ENCODE assay signal across 8 mouse cellular contexts in genomic region chr7:44818164-44818563, GRCm38 (mm10). TPM values are rescaled to one million over a fixed set of nuclear protein-coding genes. Genes with fewer than 3 reads are reported as not detected.
DNase-seq lines count a peak whose midpoint lies in the region; ATAC-seq and TF ChIP-seq lines count a peak whose summit lies in the region.

No protein-coding gene starts in this region.

- peaks cover 59% of the 10 kb centered on the region for H3K4me1 ChIP-seq in heart, embryonic 10.5 days
- H3K4me1 ChIP-seq in ES-Bruce4 (ENCODE audit: control insufficient read depth, insufficient read depth, low read length): peaks cover 4% of the 10 kb centered on the region
- H3K4me1 ChIP-seq in embryonic facial prominence, embryonic 15.5 days: peaks cover 52% of the 10 kb centered on the region
- peaks cover 45% of the 10 kb centered on the region for H3K4me1 ChIP-seq in intestine, embryonic 16.5 days (ENCODE audit: control insufficient read depth, insufficient read depth, low read length)
- H3K4me1 ChIP-seq in midbrain, embryonic 11.5 days (ENCODE audit: control insufficient read depth, insufficient read depth, low read length): peaks cover 35% of the 10 kb centered on the region

- peak overlapping the region; percentile 71 for H3K4me2 ChIP-seq in embryonic facial prominence, embryonic 15.5 days (replicated peaks)
- H3K4me2 ChIP-seq in intestine, embryonic 16.5 days (ENCODE audit: low read depth, low read length): peak overlapping the region; percentile 79
- H3K4me2 ChIP-seq in midbrain, embryonic 11.5 days: peak overlapping the region; percentile 97

- no peak for TF ChIP-seq EP300 in ES-Bruce4 (IDR thresholded peaks at IDR 0.05; ENCODE audit: insufficient read depth, low read depth, low read length)

- peak; percentile 75 for DNase-seq in heart, embryonic 10.5 days (ENCODE audit: low spot score)
- DNase-seq in heart, postnatal 25 days (ENCODE audit: low spot score): no peak
- no peak for DNase-seq in midbrain, embryonic 11.5 days (ENCODE audit: low spot score, missing footprints)
- DNase-seq in ovary, postnatal 36 days (ENCODE audit: low spot score): no peak
- no peak for DNase-seq in right cerebral cortex, adult 18-20 months

- peak overlapping the region; percentile 86 for H3K4me3 ChIP-seq in heart, embryonic 10.5 days
- peak overlapping the region; percentile 98 for H3K4me3 ChIP-seq in ES-Bruce4 (ENCODE audit: low read depth, low read length)
- H3K4me3 ChIP-seq in embryonic facial prominence, embryonic 15.5 days (replicated peaks): peak overlapping the region; percentile 87
- peak overlapping the region; percentile 82 for H3K4me3 ChIP-seq in intestine, embryonic 16.5 days (ENCODE audit: low read length)
- H3K4me3 ChIP-seq in midbrain, embryonic 11.5 days (ENCODE audit: low read depth, low read length): peak overlapping the region; percentile 86

- 33% methylated on average over 2 of the region's 2 CpGs for WGBS in heart, embryonic 10.5 days
- WGBS in embryonic facial prominence, embryonic 15.5 days: 45% methylated on average over 2 of the region's 2 CpGs
- WGBS in intestine, embryonic 16.5 days: 12% methylated on average over 2 of the region's 2 CpGs
- 43% methylated on average over 2 of the region's 2 CpGs for WGBS in midbrain, embryonic 11.5 days

- TF ChIP-seq POLR2A in ES-Bruce4 (IDR thresholded peaks at IDR 0.05; ENCODE audit: insufficient read depth, low read length): no peak

- H3K36me3 ChIP-seq in heart, embryonic 10.5 days: peaks cover 13% of the 10 kb centered on the region; the same call in 1 of the 2 replicates
- H3K36me3 ChIP-seq in ES-Bruce4 (ENCODE audit: control insufficient read depth, insufficient read depth, low read length, poor library complexity, severe bottlenecking): peaks cover 30% of the 10 kb centered on the region
- H3K36me3 ChIP-seq in embryonic facial prominence, embryonic 15.5 days: peaks cover 10% of the 10 kb centered on the region; the same call in 1 of the 2 replicates
- H3K36me3 ChIP-seq in intestine, embryonic 16.5 days (ENCODE audit: control insufficient read depth, insufficient read depth, low read length): 0 out of 2 replicates have a peak, but pooled peaks cover 3% of the 10 kb centered on the region
- no peaks in the 10 kb centered on the region for H3K36me3 ChIP-seq in midbrain, embryonic 11.5 days (ENCODE audit: control insufficient read depth, insufficient read depth, low read length)

- H3K9ac ChIP-seq in ES-Bruce4 (ENCODE audit: low read depth, poor library complexity, severe bottlenecking): peak overlapping the region; percentile 99
- no peak overlapping the region for H3K9ac ChIP-seq in embryonic facial prominence, embryonic 15.5 days
- peak overlapping the region; percentile 65; the same call in 1 of the 2 replicates for H3K9ac ChIP-seq in intestine, embryonic 16.5 days (ENCODE audit: low read depth, low read length)
- peak overlapping the region; percentile 95 for H3K9ac ChIP-seq in midbrain, embryonic 11.5 days (ENCODE audit: low read length)

- peak; percentile 17 for TF ChIP-seq CTCF in ES-Bruce4 (IDR thresholded peaks at IDR 0.05; ENCODE audit: low read depth, low read length)

- no peak for ATAC-seq in embryonic facial prominence, embryonic 15.5 days (ENCODE audit: insufficient number of reproducible peaks, low FRiP score, low TSS enrichment, low read depth)
- no peak for ATAC-seq in intestine, embryonic 16.5 days
- no peak for ATAC-seq in midbrain, embryonic 11.5 days (ENCODE audit: low FRiP score)

- no peaks in the 10 kb centered on the region for H3K27me3 ChIP-seq in heart, embryonic 10.5 days (ENCODE audit: insufficient read depth, poor library complexity, severe bottlenecking)
- no peaks in the 10 kb centered on the region for H3K27me3 ChIP-seq in ES-Bruce4 (ENCODE audit: control insufficient read depth, insufficient read depth, low read length, poor library complexity, severe bottlenecking)
- H3K27me3 ChIP-seq in embryonic facial prominence, embryonic 15.5 days: no peaks in the 10 kb centered on the region
- H3K27me3 ChIP-seq in intestine, embryonic 16.5 days (replicated peaks; ENCODE audit: control insufficient read depth, insufficient read depth, low read length): no peaks in the 10 kb centered on the region
- no peaks in the 10 kb centered on the region for H3K27me3 ChIP-seq in midbrain, embryonic 11.5 days (ENCODE audit: control insufficient read depth, insufficient read depth, low read length)

- peak overlapping the region; percentile 99; the same call in 1 of the 2 replicates for H3K27ac ChIP-seq in heart, embryonic 10.5 days
- H3K27ac ChIP-seq in ES-Bruce4 (ENCODE audit: insufficient read depth, low read length): peak overlapping the region; percentile 84
- no peak overlapping the region for H3K27ac ChIP-seq in embryonic facial prominence, embryonic 15.5 days (replicated peaks)
- peak overlapping the region; percentile 98; the same call in 1 of the 2 replicates for H3K27ac ChIP-seq in intestine, embryonic 16.5 days (ENCODE audit: low read length)
- H3K27ac ChIP-seq in midbrain, embryonic 11.5 days (ENCODE audit: low read depth, low read length): no peak overlapping the region

- intact Hi-C loops in heart, postnatal 25 days (cut with DNase I): loop anchor here (2.0 kb wide), 1 partner anchor 71 kb away; no protein-coding TSS in a partner anchor

- no peaks in the 10 kb centered on the region for H3K9me3 ChIP-seq in heart, embryonic 10.5 days
- H3K9me3 ChIP-seq in ES-Bruce4 (replicated peaks; ENCODE audit: control insufficient read depth, insufficient read depth, low read length, poor library complexity, severe bottlenecking): no peaks in the 10 kb centered on the region
- H3K9me3 ChIP-seq in embryonic facial prominence, embryonic 15.5 days (replicated peaks): no peaks in the 10 kb centered on the region
- H3K9me3 ChIP-seq in intestine, embryonic 16.5 days (ENCODE audit: control insufficient read depth, low read length): no peaks in the 10 kb centered on the region
- no peaks in the 10 kb centered on the region for H3K9me3 ChIP-seq in midbrain, embryonic 11.5 days (ENCODE audit: control insufficient read depth, low read length)

RNA-seq across cellular contexts. Expression of gene Atf5, which starts 1.7 kb away (rescaled TPM):
- 1.7 and 3.3 TPM in 2 replicates for polyA plus RNA-seq in heart, embryonic 10.5 days (2016; fragmentation: Nextera tagmentation; extraction: Ambion mirVana)
- total RNA-seq in heart, postnatal 25 days (2021): 10 to 100 TPM; 63.7 to 64.5 TPM
- 9.6 and 14.6 TPM in 2 replicates for polyA plus RNA-seq in ES-Bruce4 (2011; ENCODE audit: insufficient read depth, insufficient read length, low read depth, missing spikeins)
- 12.4 and 14.7 TPM in 2 replicates for polyA plus RNA-seq in embryonic facial prominence, embryonic 15.5 days (2015; fragmentation: Nextera tagmentation; extraction: Ambion mirVana)
- 4.9 and 5.5 TPM in 2 replicates for polyA plus RNA-seq in intestine, embryonic 16.5 days (2015; fragmentation: Nextera tagmentation; extraction: Ambion mirVana)
- 2.8 and 3.3 TPM in 2 replicates for polyA plus RNA-seq in midbrain, embryonic 11.5 days (2014; fragmentation: Nextera tagmentation; extraction: Ambion mirVana)

RNA-seq across cellular contexts. Expression of gene Il4i1, which starts 2.0 kb away (rescaled TPM):
- polyA plus RNA-seq in heart, embryonic 10.5 days (2016; fragmentation: Nextera tagmentation; extraction: Ambion mirVana): 0.41 and 1.3 TPM in 2 replicates
- total RNA-seq in heart, postnatal 25 days (2021): 1 to 10 TPM in 1 of 2 experiments, under 1 TPM in 1; 0.62 to 2.2 TPM
- polyA plus RNA-seq in ES-Bruce4 (2011; ENCODE audit: insufficient read depth, insufficient read length, low read depth, missing spikeins): 4.7 and 6.4 TPM in 2 replicates
- 0.88 and 1.6 TPM in 2 replicates for polyA plus RNA-seq in embryonic facial prominence, embryonic 15.5 days (2015; fragmentation: Nextera tagmentation; extraction: Ambion mirVana)
- polyA plus RNA-seq in intestine, embryonic 16.5 days (2015; fragmentation: Nextera tagmentation; extraction: Ambion mirVana): 1.5 and 1.8 TPM in 2 replicates
- 0.84 and 1.2 TPM in 2 replicates for polyA plus RNA-seq in midbrain, embryonic 11.5 days (2014; fragmentation: Nextera tagmentation; extraction: Ambion mirVana)

RNA-seq across cellular contexts. Expression of gene Nup62, which starts 2.3 kb away (rescaled TPM):
- polyA plus RNA-seq in heart, embryonic 10.5 days (2016; fragmentation: Nextera tagmentation; extraction: Ambion mirVana): 128 and 132 TPM in 2 replicates
- total RNA-seq in heart, postnatal 25 days (2021): 10 to 100 TPM; 26.0 to 28.6 TPM
- 90.6 and 109 TPM in 2 replicates for polyA plus RNA-seq in ES-Bruce4 (2011; ENCODE audit: insufficient read depth, insufficient read length, low read depth, missing spikeins)
- 83.9 and 84.0 TPM in 2 replicates for polyA plus RNA-seq in embryonic facial prominence, embryonic 15.5 days (2015; fragmentation: Nextera tagmentation; extraction: Ambion mirVana)
- 78.7 and 87.8 TPM in 2 replicates for polyA plus RNA-seq in intestine, embryonic 16.5 days (2015; fragmentation: Nextera tagmentation; extraction: Ambion mirVana)
- 60.2 and 64.1 TPM in 2 replicates for polyA plus RNA-seq in midbrain, embryonic 11.5 days (2014; fragmentation: Nextera tagmentation; extraction: Ambion mirVana)

RNA-seq across cellular contexts. Expression of gene Akt1s1, which starts 30.6 kb away (rescaled TPM):
- 102 and 103 TPM in 2 replicates for polyA plus RNA-seq in heart, embryonic 10.5 days (2016; fragmentation: Nextera tagmentation; extraction: Ambion mirVana)
- 10 to 100 TPM; 61.8 to 75.9 TPM for total RNA-seq in heart, postnatal 25 days (2021)
- polyA plus RNA-seq in ES-Bruce4 (2011; ENCODE audit: insufficient read depth, insufficient read length, low read depth, missing spikeins): 38.1 and 38.3 TPM in 2 replicates
- polyA plus RNA-seq in embryonic facial prominence, embryonic 15.5 days (2015; fragmentation: Nextera tagmentation; extraction: Ambion mirVana): 124 and 127 TPM in 2 replicates
- polyA plus RNA-seq in intestine, embryonic 16.5 days (2015; fragmentation: Nextera tagmentation; extraction: Ambion mirVana): 105 and 107 TPM in 2 replicates
- polyA plus RNA-seq in midbrain, embryonic 11.5 days (2014; fragmentation: Nextera tagmentation; extraction: Ambion mirVana): 31.8 and 34.3 TPM in 2 replicates

RNA-seq across cellular contexts. Expression of gene Tbc1d17, which starts 30.7 kb away (rescaled TPM):
- polyA plus RNA-seq in heart, embryonic 10.5 days (2016; fragmentation: Nextera tagmentation; extraction: Ambion mirVana): 56.9 and 67.3 TPM in 2 replicates
- 10 to 100 TPM; 44.3 to 47.0 TPM for total RNA-seq in heart, postnatal 25 days (2021)
- polyA plus RNA-seq in ES-Bruce4 (2011; ENCODE audit: insufficient read depth, insufficient read length, low read depth, missing spikeins): 33.9 and 46.7 TPM in 2 replicates
- 86.6 and 89.3 TPM in 2 replicates for polyA plus RNA-seq in embryonic facial prominence, embryonic 15.5 days (2015; fragmentation: Nextera tagmentation; extraction: Ambion mirVana)
- 73.6 and 77.9 TPM in 2 replicates for polyA plus RNA-seq in intestine, embryonic 16.5 days (2015; fragmentation: Nextera tagmentation; extraction: Ambion mirVana)
- 63.4 and 69.4 TPM in 2 replicates for polyA plus RNA-seq in midbrain, embryonic 11.5 days (2014; fragmentation: Nextera tagmentation; extraction: Ambion mirVana)

Comparison
In these comparisons a context has a peak if more than half of its experiments do, and no peak if none do; other contexts are left out.
1. H3K27ac ChIP-seq: peak in heart, embryonic 10.5 days (single experiment), ES-Bruce4 (single experiment) and intestine, embryonic 16.5 days (single experiment); none in embryonic facial prominence, embryonic 15.5 days (single experiment) and midbrain, embryonic 11.5 days (single experiment).
2. Peak in every context shown above with its lines, with median percentiles within 50 percentile points of each other: H3K4me3 ChIP-seq and H3K4me2 ChIP-seq.